Mouse (Mus musculus): ENCODE measurements around the gene Naa80. TPM values are rescaled to one million over a fixed set of nuclear protein-coding genes. Genes with fewer than 3 reads are reported as not detected.

Gene Naa80
- polyA plus RNA-seq, 1 experiment: 58.7 TPM

GRCm38 (mm10) chr9:107596619-107597569, 18.2 kb downstream of the Naa80 start:
- no peak for DNase-seq (ENCODE audit: low read depth)

GRCm38 (mm10) chr9:107598385-107598784, 19.7 kb downstream of the Naa80 start:
- no peak for DNase-seq (ENCODE audit: low read depth)

GRCm38 (mm10) chr9:107599433-107599832, 20.7 kb downstream of the Naa80 start:
- no peak for DNase-seq (ENCODE audit: low read depth)

- no peak for DNase-seq (ENCODE audit: low read depth)
These were observed 21.2 kb downstream of the Naa80 start for GRCm38 (mm10) chr9:107599842-107600241.

- DNase-seq (ENCODE audit: low read depth): no peak
These were observed 22.1 kb downstream of the Naa80 start for GRCm38 (mm10) chr9:107600745-107601144.

DNA sequence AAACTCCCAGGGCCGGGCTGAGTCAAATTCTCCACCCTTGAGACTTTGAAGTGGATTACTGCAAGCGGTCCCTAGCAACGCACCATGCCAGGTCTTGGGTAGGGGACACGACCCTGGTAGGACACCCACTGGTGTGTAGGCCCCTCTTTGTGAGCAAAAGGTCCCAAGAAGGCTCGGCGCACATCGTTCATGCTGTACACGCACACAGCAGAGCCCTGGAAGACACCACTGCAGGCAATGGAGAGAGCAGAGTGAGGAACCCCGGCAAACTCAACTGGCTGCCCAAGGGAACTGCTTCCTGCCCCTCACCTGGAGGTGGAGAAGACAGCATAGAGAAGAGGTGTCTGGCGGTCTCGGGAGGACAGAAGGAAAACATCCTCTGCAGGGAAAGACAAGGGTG, 22.6 kb downstream of the Naa80 start:
- no peak for DNase-seq (ENCODE audit: low read depth)

DNA sequence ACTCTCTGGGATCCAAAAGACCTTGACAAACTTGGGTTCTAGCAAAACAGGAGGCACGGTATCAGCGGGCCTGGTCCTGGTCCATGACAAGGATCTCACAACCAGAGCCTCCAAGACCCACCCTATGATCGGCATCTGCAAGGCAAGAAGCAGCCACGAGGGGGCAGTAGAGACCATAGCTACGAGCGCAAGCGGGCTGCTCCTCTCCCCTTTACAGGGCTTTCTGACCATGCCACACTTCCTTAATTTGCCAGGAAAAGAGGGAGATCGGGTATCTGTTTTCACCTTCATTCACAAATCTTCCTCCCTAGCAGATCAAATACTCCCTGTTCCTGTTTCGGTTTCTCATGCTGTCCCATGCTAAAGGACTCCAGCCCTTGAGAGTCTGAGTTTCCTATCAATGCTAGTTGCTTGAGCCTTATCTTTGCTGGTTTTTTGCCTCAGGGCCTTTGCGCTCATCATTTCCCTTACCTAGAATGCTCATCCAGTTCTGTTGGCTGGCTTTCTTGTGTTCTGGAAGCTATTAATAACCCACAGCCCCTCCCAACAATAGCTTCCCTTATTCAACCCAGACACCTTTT, 23.5 kb downstream of the Naa80 start:
- DNase-seq (ENCODE audit: low read depth): no peak

DNA sequence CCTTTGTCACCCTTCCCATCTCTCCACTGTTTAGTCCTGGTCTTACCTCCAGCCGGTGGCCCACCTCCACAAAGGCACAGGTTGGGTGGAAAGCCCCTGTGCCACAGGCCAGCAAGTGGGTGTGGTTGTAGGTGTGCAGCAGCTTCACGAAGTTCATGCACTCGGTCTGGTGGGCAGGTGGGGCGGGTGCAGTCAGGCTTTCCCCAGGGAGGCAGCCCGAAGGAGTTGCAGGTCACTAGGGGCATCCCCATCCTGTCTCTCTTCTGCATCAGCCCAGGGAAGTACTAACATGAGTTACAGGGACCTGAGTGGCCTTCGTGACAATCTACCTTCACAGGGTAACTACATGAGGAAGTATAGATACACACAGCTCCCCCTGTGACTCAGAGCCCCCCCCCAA, 24.6 kb downstream of the Naa80 start:
- DNase-seq (ENCODE audit: low read depth): no peak

DNA sequence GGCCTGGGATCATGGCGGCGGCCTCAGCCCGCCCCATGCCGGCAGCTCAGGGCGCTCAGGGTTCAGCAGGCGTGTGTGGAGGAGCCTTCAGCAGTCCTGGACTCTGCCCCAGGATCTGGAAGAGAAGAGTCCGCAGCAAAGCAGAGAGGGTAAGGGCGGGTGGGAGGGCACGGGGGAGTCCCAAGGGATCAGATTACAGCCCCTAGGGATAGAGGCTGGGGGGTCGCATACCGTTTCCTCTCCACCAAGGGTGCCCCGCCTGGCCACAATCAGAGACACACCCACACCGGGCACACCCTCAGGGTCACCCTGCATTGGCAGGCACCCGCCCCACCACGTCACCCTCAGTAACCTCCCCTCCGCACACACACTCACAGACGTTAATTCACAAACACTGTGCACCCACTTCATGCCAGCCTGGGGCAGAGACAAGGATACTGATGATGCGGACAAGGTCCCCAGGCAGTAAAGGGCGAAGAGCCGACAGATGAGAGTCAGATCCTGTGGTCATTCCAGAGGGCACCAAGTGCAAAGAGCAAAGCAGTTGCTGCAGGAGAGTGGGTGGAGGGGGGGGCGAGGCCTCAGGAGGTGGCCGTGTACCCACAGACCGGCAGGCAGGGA, 26.5 kb downstream of the Naa80 start:
- no peak for DNase-seq (ENCODE audit: low read depth)

GRCm38 (mm10) chr9:107606591-107606990, 27.9 kb downstream of the Naa80 start:
- DNase-seq (ENCODE audit: low read depth): no peak

DNA sequence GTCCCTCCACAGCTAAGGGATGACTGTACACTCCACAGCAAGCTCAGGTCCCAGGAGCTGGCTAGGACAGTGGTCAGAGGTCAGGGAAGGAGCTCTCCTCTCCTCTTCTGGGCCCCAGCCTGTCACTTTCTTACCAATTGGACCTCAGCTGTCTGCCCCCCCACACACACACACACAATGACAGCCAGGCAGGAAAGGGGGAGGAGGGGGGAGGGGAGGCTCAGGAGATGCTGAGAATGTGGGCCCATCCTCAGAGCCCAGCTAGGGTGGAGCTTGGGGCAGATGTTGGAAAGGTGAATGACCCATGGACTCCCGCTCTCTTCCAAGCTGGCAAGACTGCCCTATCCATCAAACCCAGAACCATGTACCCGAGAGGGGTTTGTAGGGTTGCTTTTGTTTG, 28.3 kb downstream of the Naa80 start:
- DNase-seq (ENCODE audit: low read depth): no peak

GRCm38 (mm10) chr9:107607653-107608245, 29.1 kb downstream of the Naa80 start:
- no peak for DNase-seq (ENCODE audit: low read depth)

DNA sequence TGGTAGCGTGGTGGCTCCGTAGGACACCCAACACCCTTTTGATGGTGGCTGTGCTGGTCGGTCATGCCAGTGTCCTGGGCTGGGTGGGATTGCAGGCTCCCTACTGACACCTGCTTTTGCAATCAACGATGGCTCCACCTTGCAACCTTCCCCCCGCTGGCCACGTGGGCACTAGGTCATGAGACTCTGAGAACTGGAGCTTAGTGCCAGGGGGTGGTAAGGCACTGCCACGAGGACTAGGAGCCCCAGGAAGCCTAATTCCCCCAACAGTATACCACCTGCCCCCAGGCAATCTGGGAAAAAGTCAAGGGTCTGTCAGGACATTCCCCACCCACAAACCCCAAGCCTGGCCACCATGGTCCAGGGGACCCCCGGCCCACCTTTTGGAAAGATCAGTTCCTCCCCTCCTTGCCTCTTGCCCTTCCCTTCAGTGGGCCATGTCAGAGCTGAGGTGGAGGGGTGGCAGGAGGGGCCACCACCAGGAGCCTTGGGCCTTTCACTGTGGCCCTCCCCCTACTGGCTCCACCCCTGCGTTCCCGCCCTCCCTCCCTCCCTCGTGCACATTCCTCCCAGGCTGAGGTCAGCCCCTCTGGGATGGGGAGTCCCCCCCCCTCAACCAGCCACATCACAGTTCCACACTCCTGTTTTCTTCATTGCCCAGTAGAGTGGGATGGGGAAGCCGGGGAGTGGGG, 30.2 kb downstream of the Naa80 start, which contains the start of gene Sema3b:
Gene Sema3b, minus strand, starts transcription at position 489 of the 692 bp plus-strand sequence.
- DNase-seq (ENCODE audit: low read depth): no peak

DNA sequence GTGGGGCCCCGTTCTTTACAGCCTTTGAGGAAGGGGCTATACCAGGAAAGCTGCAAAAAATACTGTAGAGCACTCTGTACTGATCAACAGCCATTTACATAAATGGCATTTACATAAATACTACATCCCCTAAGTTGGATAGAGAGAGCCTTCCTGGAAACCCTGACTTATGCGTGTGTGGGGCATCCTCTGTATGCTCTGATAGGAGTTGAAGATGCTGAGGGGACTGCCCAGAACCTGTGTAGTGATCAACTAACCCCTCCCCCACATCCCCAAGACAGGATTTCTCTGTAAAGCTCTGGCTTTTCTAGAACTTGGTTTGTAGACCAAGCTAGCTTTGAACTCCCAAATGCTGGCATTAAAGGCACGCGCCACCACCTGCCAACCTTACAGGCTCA, 30.7 kb downstream of the Naa80 start:
- DNase-seq (ENCODE audit: low read depth): no peak

- DNase-seq (ENCODE audit: low read depth): no peak
These were observed 32.9 kb downstream of the Naa80 start for GRCm38 (mm10) chr9:107611456-107612190.

DNA sequence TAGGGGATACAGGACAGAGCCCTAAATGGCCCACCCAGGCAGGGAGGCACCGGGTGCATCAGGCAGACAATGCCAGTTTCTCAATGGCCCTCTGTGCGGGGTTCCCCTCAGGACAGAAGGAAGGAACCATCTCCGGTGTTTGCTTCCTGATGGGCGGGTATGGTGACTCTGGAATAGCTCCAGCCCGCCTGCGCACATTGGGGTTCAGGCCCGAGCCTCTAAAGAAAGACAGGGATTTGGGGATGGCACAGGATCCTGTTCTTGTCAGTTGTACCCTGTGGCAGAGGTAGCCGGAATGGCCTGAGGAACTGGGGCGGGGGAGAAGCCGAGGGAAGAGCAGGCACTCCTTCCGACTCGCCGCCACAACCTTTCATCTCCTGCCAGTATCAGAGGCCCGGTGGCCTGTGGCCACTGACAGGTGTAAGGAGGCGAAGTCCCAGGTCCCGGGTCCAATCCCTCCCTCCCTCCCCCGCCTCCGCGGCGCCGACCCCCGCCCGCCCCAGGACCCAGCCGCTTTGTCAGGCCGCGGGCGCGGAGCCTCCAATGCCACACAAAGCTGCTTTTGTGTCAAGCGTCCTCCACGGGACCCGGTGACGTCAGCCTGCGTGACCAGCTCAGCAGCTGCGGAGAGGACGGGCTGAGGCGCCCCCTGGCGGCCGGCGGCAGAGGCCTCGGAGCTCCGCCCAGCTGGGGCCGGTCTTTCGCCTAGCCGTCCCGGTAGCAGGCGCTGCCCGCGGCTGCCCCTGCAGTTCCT, 33.7 kb downstream of the Naa80 start:
- DNase-seq (ENCODE audit: low read depth): no peak

GRCm38 (mm10) chr9:107612945-107613569, 34.4 kb downstream of the Naa80 start:
- no peak for DNase-seq (ENCODE audit: low read depth)

- DNase-seq (ENCODE audit: low read depth): no peak
These were observed 36.3 kb downstream of the Naa80 start for GRCm38 (mm10) chr9:107615035-107615434.

DNA sequence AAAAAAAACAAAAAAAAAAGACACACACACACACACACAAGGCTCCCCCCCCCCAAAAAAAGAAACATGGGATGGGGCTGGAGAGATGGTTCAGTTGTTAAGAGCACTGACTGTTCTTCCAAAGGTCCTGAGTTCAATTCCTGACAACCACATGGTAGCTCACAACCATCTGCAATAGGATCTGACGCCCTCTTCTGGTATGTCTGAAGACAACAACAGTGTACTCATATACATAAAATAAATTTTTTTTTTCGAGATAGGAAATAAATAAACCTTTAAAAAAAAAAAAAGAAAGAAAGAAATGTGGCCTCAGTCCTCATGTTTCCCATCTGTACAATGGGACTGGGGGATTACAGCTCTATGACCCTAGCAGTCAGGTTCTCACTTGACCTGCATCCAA, 38.8 kb downstream of the Naa80 start:
- no peak for DNase-seq (ENCODE audit: low read depth)

GRCm38 (mm10) chr9:107618098-107618497, 39.4 kb downstream of the Naa80 start:
- no peak for DNase-seq (ENCODE audit: low read depth)
